Mouse (Mus musculus) intestine, postnatal 0 days (tissue): ENCODE results near the gene Rab44. TPM values are rescaled to one million over a fixed set of nuclear protein-coding genes. Genes with fewer than 3 reads are reported as not detected.

Experiments
- ATAC-seq: fragments of 200-750 bp; cut with Nextera tagmentation; 2 replicates; pipeline ENCODE4 v1.8.0; 2017; ENCODE audit warnings: mild to moderate bottlenecking, moderate TSS enrichment, moderate library complexity
- H3K27ac ChIP-seq: fragments of 300-500 bp; sonication (generic); 2 replicates; pipeline ENCODE4 v1.5.1; 2014; ENCODE audit warnings: mild to moderate bottlenecking, low read depth, low read length, moderate library complexity
- H3K27me3 ChIP-seq: fragments of 300-500 bp; sonication (generic); replicated peaks from 2 replicates; pipeline ENCODE4 v1.6.1; 2014; ENCODE audit warnings: low read length, mixed read lengths; ENCODE audit not compliant: control insufficient read depth, insufficient read depth
- H3K36me3 ChIP-seq: fragments of 300-500 bp; sonication (generic); 2 replicates; pipeline ENCODE4 v1.6.1; 2014; ENCODE audit warnings: mild to moderate bottlenecking, moderate library complexity; ENCODE audit not compliant: control insufficient read depth, insufficient read depth
- H3K4me1 ChIP-seq: fragments of 300-500 bp; sonication (generic); replicated peaks from 2 replicates; pipeline ENCODE4 v1.6.1; 2014; ENCODE audit warnings: antibody characterized with exemption, low read length, mixed read lengths; ENCODE audit not compliant: control insufficient read depth, insufficient read depth
- H3K4me2 ChIP-seq: fragments of 300-500 bp; sonication (generic); replicated peaks from 2 replicates; pipeline ENCODE4 v1.6.1; 2014; ENCODE audit warnings: low read depth, mild to moderate bottlenecking, moderate library complexity
- H3K4me3 ChIP-seq: fragments of 300-500 bp; sonication (generic); 2 replicates; pipeline ENCODE4 v1.5.1; 2014; ENCODE audit warnings: low read depth, low read length
- H3K9ac ChIP-seq: fragments of 300-500 bp; sonication (generic); 2 replicates; pipeline ENCODE4 v1.6.1; 2014; ENCODE audit warnings: mild to moderate bottlenecking, low read depth, low read length
- H3K9me3 ChIP-seq: fragments of 300-500 bp; sonication (generic); 2 replicates; pipeline ENCODE4 v1.6.1; 2016; ENCODE audit warnings: mixed run types; ENCODE audit not compliant: control insufficient read depth
- CTCF ChIP-seq: sonication (generic); IDR thresholded peaks from 2 replicates; pipeline ENCODE4 v1.5.1; 2016; ENCODE audit warnings: low read depth, mild to moderate bottlenecking, control low read depth, antibody characterized with exemption, moderate library complexity
- WGBS: fragments of 180-500 bp; shearing (Covaris S2); extraction: QIAGEN DNeasy Blood & Tissue Kit; methylation state at CpG from one replicate; pipeline ENCODE4 v1.1.7; 2014; 5-methylcytosine and 5-hydroxymethylcytosine counted together
- polyA plus RNA-seq: library from polyadenylated mRNA; unstranded; fragments of >200 nt; fragmentation: Nextera tagmentation; extraction: Ambion mirVana; gene quantifications from 2 replicates; pipeline ENCODE4 v1.2.1, GENCODE M21; 2015

The Rab44 gene
- polyA plus RNA-seq, 1 experiment from 2014 or later = 0.20 TPM

- H3K4me1 ChIP-seq = peaks cover 1% of the 10 kb centered on the region; the same call in 1 of the 2 replicates
- no peak for TF ChIP-seq CTCF
- H3K9me3 ChIP-seq = no peaks in the 10 kb centered on the region; the same call in 1 of the 2 replicates
- no peak for ATAC-seq
- no peak overlapping the region for H3K4me3 ChIP-seq
- H3K36me3 ChIP-seq = no peaks in the 10 kb centered on the region
- 96% methylated on average over 5 of the region's 5 CpGs for WGBS
- no peak overlapping the region for H3K4me2 ChIP-seq
- H3K27me3 ChIP-seq = no peaks in the 10 kb centered on the region
- H3K27ac ChIP-seq = no peak overlapping the region
- H3K9ac ChIP-seq = no peak overlapping the region
Observed at GRCm38 (mm10) chr17:29159320-29159719, 45.4 kb downstream of the Rab44 start.

- Histone ChIP-seq H3K4me1 (peaks cover 3% of the 10 kb centered on the region; the same call in 1 of the 2 replicates), H3K36me3 (no peaks in the 10 kb centered on the region), H3K9ac (no peak overlapping the region), H3K27ac (no peak overlapping the region; the same call in 1 of the 2 replicates), H3K4me3 (no peak overlapping the region), H3K27me3 (no peaks in the 10 kb centered on the region), H3K4me2 (no peak overlapping the region), H3K9me3 (no peaks in the 10 kb centered on the region; the same call in 1 of the 2 replicates)
- ATAC-seq = peak; percentile 39
- no peak for TF ChIP-seq CTCF
- 69% methylated on average over 16 of the region's 16 CpGs for WGBS
Observed at GRCm38 (mm10) chr17:29159743-29160455, 46.0 kb downstream of the Rab44 start.

- no peak overlapping the region for H3K27ac ChIP-seq
- H3K36me3 ChIP-seq = no peaks in the 10 kb centered on the region
- H3K9ac ChIP-seq = no peak overlapping the region
- WGBS = 92% methylated on average over 13 of the region's 13 CpGs
- TF ChIP-seq CTCF = no peak
- no peak overlapping the region for H3K4me2 ChIP-seq
- peaks cover 8% of the 10 kb centered on the region; the same call in 1 of the 2 replicates for H3K4me1 ChIP-seq
- H3K9me3 ChIP-seq = no peaks in the 10 kb centered on the region; the same call in 1 of the 2 replicates
- H3K27me3 ChIP-seq = no peaks in the 10 kb centered on the region
- ATAC-seq = no peak
- no peak overlapping the region for H3K4me3 ChIP-seq
Observed at GRCm38 (mm10) chr17:29162334-29162733, 48.4 kb downstream of the Rab44 start.

- Histone ChIP-seq H3K9ac (no peak overlapping the region), H3K27ac (no peak overlapping the region)
- no peak for ATAC-seq
Observed at GRCm38 (mm10) chr17:29164469-29165111, 50.6 kb downstream of the Rab44 start.

GRCm38 (mm10) chr17:29165452-29165851, 51.5 kb downstream of the Rab44 start:
- H3K9ac ChIP-seq = no peak overlapping the region
- no peaks in the 10 kb centered on the region for H3K36me3 ChIP-seq
- ATAC-seq = 0 out of 2 replicates have a peak, but pooled peaks have one; percentile 37
- no peaks in the 10 kb centered on the region; the same call in 1 of the 2 replicates for H3K9me3 ChIP-seq
- no peak for TF ChIP-seq CTCF
- 31% methylated on average over 6 of the region's 6 CpGs for WGBS
- H3K27ac ChIP-seq = no peak overlapping the region
- no peak overlapping the region for H3K4me3 ChIP-seq
- H3K27me3 ChIP-seq = no peaks in the 10 kb centered on the region
- H3K4me1 ChIP-seq = peaks cover 8% of the 10 kb centered on the region; the same call in 1 of the 2 replicates
- H3K4me2 ChIP-seq = no peak overlapping the region

More at GRCm38 (mm10) chr17:29164469-29165111, 50.6 kb downstream of the Rab44 start:
- Histone ChIP-seq H3K9me3 (no peaks in the 10 kb centered on the region; the same call in 1 of the 2 replicates), H3K4me3 (no peak overlapping the region), H3K4me2 (no peak overlapping the region), H3K4me1 (peaks cover 8% of the 10 kb centered on the region; the same call in 1 of the 2 replicates), H3K27me3 (no peaks in the 10 kb centered on the region), H3K36me3 (no peaks in the 10 kb centered on the region)
- 14% methylated on average over 17 of the region's 17 CpGs for WGBS
- no peak for TF ChIP-seq CTCF

GRCm38 (mm10) chr17:29165967-29166578, 52.1 kb downstream of the Rab44 start:
- peak; percentile 57 for ATAC-seq

More at GRCm38 (mm10) chr17:29165967-29166578, 52.1 kb downstream of the Rab44 start:
- Histone ChIP-seq H3K4me1 (peaks cover 8% of the 10 kb centered on the region; the same call in 1 of the 2 replicates), H3K27ac (0 out of 2 replicates have a peak overlapping the region, but pooled peaks have one; percentile 1), H3K9ac (no peak overlapping the region), H3K9me3 (no peaks in the 10 kb centered on the region; the same call in 1 of the 2 replicates), H3K36me3 (no peaks in the 10 kb centered on the region), H3K4me3 (no peak overlapping the region), H3K27me3 (no peaks in the 10 kb centered on the region), H3K4me2 (no peak overlapping the region)
- no peak for TF ChIP-seq CTCF
- 27% methylated on average over 8 of the region's 8 CpGs for WGBS
